Mouse (Mus musculus): ENCODE data around the gene Uchl3.

DNA sequence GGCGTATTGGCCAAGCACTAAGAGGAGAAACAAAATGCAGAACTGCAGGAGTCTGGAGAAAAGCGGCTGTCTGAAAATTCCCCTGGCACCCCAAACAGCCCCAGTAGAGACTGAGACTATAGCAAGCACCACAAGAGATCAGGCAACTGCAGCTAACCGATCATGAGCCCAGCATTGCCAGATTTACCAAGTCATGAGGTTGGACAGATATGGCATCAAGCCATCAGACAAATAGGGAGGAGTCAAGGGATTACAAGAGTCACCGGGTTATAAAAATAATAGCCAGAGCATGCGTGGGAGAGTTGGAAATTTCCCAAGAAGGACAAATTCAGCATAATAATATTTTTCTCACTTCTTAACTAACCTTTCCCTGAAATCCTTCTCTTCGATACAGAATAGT lies 1.2 kb upstream of the Uchl3 start:
- TF ChIP-seq MAFK (IDR thresholded peaks at IDR 0.05; ENCODE audit: insufficient read depth, low read depth, low read length), result no peak
- TF ChIP-seq CHD2 (IDR thresholded peaks at IDR 0.05; ENCODE audit: low read depth, low read length), result no peak
- no peak for TF ChIP-seq ZC3H11A (IDR thresholded peaks at IDR 0.05; ENCODE audit: borderline replicate concordance, low read depth, low read length)
- TF ChIP-seq HCFC1 (IDR thresholded peaks at IDR 0.05; ENCODE audit: borderline replicate concordance, insufficient read depth, low read length), result no peak
- TF ChIP-seq ZNF384 (IDR thresholded peaks at IDR 0.05; ENCODE audit: low read depth, low read length), result no peak
